Mouse (Mus musculus) neural tube, embryonic 13.5 days (tissue): Measurements from ENCODE around the gene Iqschfp. TPM values are rescaled to one million over a fixed set of nuclear protein-coding genes. Genes with fewer than 3 reads are reported as not detected.
A peak's percentile ranks its signal among the peaks of the same experiment; 100 is the strongest.

Source experiments
- ATAC-seq: fragments of 200-750 bp; cut with Nextera tagmentation; 2 replicates; pipeline ENCODE4 v1.8.0; 2017; ENCODE audit warnings: low read depth, mild to moderate bottlenecking, moderate TSS enrichment, moderate library complexity
- H3K27ac ChIP-seq: fragments of 300-500 bp; sonication (generic); replicated peaks from 2 replicates; pipeline ENCODE4 v1.5.1; 2015; ENCODE audit warnings: moderate library complexity, mild to moderate bottlenecking, inconsistent platforms
- H3K27me3 ChIP-seq: fragments of 300-500 bp; sonication (generic); 2 replicates; pipeline ENCODE4 v1.6.1; 2015; ENCODE audit warnings: mild to moderate bottlenecking, inconsistent platforms
- H3K36me3 ChIP-seq: fragments of 300-500 bp; sonication (generic); 2 replicates; pipeline ENCODE4 v1.6.1; 2015; ENCODE audit warnings: mild to moderate bottlenecking, inconsistent platforms
- H3K4me1 ChIP-seq: fragments of 300-500 bp; sonication (generic); replicated peaks from 2 replicates; pipeline ENCODE4 v1.6.1; 2015; ENCODE audit warnings: inconsistent platforms
- H3K4me2 ChIP-seq: fragments of 300-500 bp; sonication (generic); 2 replicates; pipeline ENCODE4 v1.6.1; 2015; ENCODE audit warnings: inconsistent platforms, mild to moderate bottlenecking, moderate library complexity
- H3K4me3 ChIP-seq: fragments of 300-500 bp; sonication (generic); 2 replicates; pipeline ENCODE4 v1.5.1; 2015; ENCODE audit warnings: mild to moderate bottlenecking, inconsistent platforms
- H3K9ac ChIP-seq: fragments of 300-500 bp; sonication (generic); 2 replicates; pipeline ENCODE4 v1.6.1; 2015; ENCODE audit warnings: moderate library complexity, mild to moderate bottlenecking, inconsistent platforms
- H3K9me3 ChIP-seq: fragments of 300-500 bp; sonication (generic); 2 replicates; pipeline ENCODE4 v1.6.1; 2016; ENCODE audit warnings: inconsistent platforms
- WGBS: fragments of 180-500 bp; shearing (Covaris S2); methylation state at CpG from one replicate; pipeline ENCODE4 v1.1.7; 2015; 5-methylcytosine and 5-hydroxymethylcytosine counted together
- polyA plus RNA-seq: library from polyadenylated mRNA; unstranded; fragments of >200 nt; fragmentation: Nextera tagmentation; extraction: Ambion mirVana; gene quantifications from 2 replicates; pipeline ENCODE4 v1.2.1, GENCODE M21; 2015

Gene Iqschfp
- polyA plus RNA-seq, 1 experiment from 2014 or later: 4.1 TPM

- 45% methylated on average over 8 of the region's 8 CpGs for WGBS
- H3K36me3 ChIP-seq: no peaks in the 10 kb centered on the region
- H3K27me3 ChIP-seq: no peaks in the 10 kb centered on the region
- peak overlapping the region; percentile 82 for H3K27ac ChIP-seq
- H3K4me1 ChIP-seq: peaks cover 79% of the 10 kb centered on the region
- H3K9ac ChIP-seq: peak overlapping the region; percentile 82
- peak overlapping the region; percentile 70 for H3K4me2 ChIP-seq
- ATAC-seq: no peak
- H3K9me3 ChIP-seq: no peaks in the 10 kb centered on the region
- H3K4me3 ChIP-seq: peak overlapping the region; percentile 52
Observed at GRCm38 (mm10) chr3:68574565-68574964, 682.5 kb downstream of the Iqschfp start.

GRCm38 (mm10) chr3:68575636-68576340 lies 683.8 kb downstream of the Iqschfp start:
- Histone ChIP-seq H3K27me3 (no peaks in the 10 kb centered on the region), H3K27ac (peak overlapping the region; percentile 82), H3K36me3 (no peaks in the 10 kb centered on the region), H3K4me1 (peaks cover 91% of the 10 kb centered on the region), H3K9ac (peak overlapping the region; percentile 10), H3K4me2 (peak overlapping the region; percentile 70), H3K9me3 (no peaks in the 10 kb centered on the region), H3K4me3 (peak overlapping the region; percentile 52; the same call in 1 of the 2 replicates)
- no peak for ATAC-seq
- WGBS: 57% methylated on average over 10 of the region's 10 CpGs

- H3K4me3 ChIP-seq: no peak overlapping the region
- H3K4me1 ChIP-seq: peaks cover 91% of the 10 kb centered on the region
- ATAC-seq: peak; percentile 41
- no peaks in the 10 kb centered on the region for H3K36me3 ChIP-seq
- H3K27ac ChIP-seq: peak overlapping the region; percentile 82
- peak overlapping the region; percentile 10 for H3K9ac ChIP-seq
- no peaks in the 10 kb centered on the region for H3K9me3 ChIP-seq
- H3K27me3 ChIP-seq: no peaks in the 10 kb centered on the region
- peak overlapping the region; percentile 70 for H3K4me2 ChIP-seq
- WGBS: 7% methylated on average over 7 of the region's 7 CpGs
Observed at GRCm38 (mm10) chr3:68576431-68576830, 684.4 kb downstream of the Iqschfp start.

GRCm38 (mm10) chr3:68576948-68577347 lies 684.9 kb downstream of the Iqschfp start:
- H3K36me3 ChIP-seq: no peaks in the 10 kb centered on the region
- ATAC-seq: no peak
- H3K27ac ChIP-seq: peak overlapping the region; percentile 82
- peaks cover 93% of the 10 kb centered on the region for H3K4me1 ChIP-seq
- no peak overlapping the region for H3K4me3 ChIP-seq
- peak overlapping the region; percentile 10 for H3K9ac ChIP-seq
- no peaks in the 10 kb centered on the region for H3K9me3 ChIP-seq
- H3K4me2 ChIP-seq: peak overlapping the region; percentile 70
- H3K27me3 ChIP-seq: no peaks in the 10 kb centered on the region
- 51% methylated on average over 5 of the region's 5 CpGs for WGBS

GRCm38 (mm10) chr3:68581591-68581990 lies 689.6 kb downstream of the Iqschfp start:
- no peak overlapping the region for H3K4me2 ChIP-seq
- H3K36me3 ChIP-seq: no peaks in the 10 kb centered on the region
- no peak overlapping the region for H3K4me3 ChIP-seq
- no peak for ATAC-seq
- H3K27me3 ChIP-seq: no peaks in the 10 kb centered on the region
- 62% methylated on average over 13 of the region's 13 CpGs for WGBS
- H3K9me3 ChIP-seq: no peaks in the 10 kb centered on the region
- H3K27ac ChIP-seq: peak overlapping the region; percentile 87
- no peak overlapping the region for H3K9ac ChIP-seq
- peaks cover 89% of the 10 kb centered on the region for H3K4me1 ChIP-seq

GRCm38 (mm10) chr3:68582103-68582740 lies 690.2 kb downstream of the Iqschfp start:
- Histone ChIP-seq H3K4me2 (peak overlapping the region; percentile 43), H3K36me3 (no peaks in the 10 kb centered on the region), H3K9ac (0 out of 2 replicates have a peak overlapping the region, but pooled peaks have one; percentile 48), H3K27ac (peak overlapping the region; percentile 87), H3K9me3 (no peaks in the 10 kb centered on the region), H3K4me1 (peaks cover 89% of the 10 kb centered on the region), H3K27me3 (no peaks in the 10 kb centered on the region), H3K4me3 (no peak overlapping the region)
- WGBS: 70% methylated on average over 12 of the region's 12 CpGs
- no peak for ATAC-seq

- H3K27ac ChIP-seq: peak overlapping the region; percentile 87
- no peak overlapping the region; the same call in 1 of the 2 replicates for H3K4me3 ChIP-seq
- H3K9ac ChIP-seq: peak overlapping the region; percentile 48
- 5% methylated on average over 14 of the region's 14 CpGs for WGBS
- H3K36me3 ChIP-seq: no peaks in the 10 kb centered on the region
- peaks cover 93% of the 10 kb centered on the region for H3K4me1 ChIP-seq
- peak overlapping the region; percentile 43 for H3K4me2 ChIP-seq
- ATAC-seq: no peak
- no peaks in the 10 kb centered on the region for H3K9me3 ChIP-seq
- H3K27me3 ChIP-seq: no peaks in the 10 kb centered on the region
Observed at GRCm38 (mm10) chr3:68583031-68583693, 691.1 kb downstream of the Iqschfp start.

- Histone ChIP-seq H3K4me3 (no peak overlapping the region), H3K4me1 (peaks cover 93% of the 10 kb centered on the region), H3K9ac (peak overlapping the region; percentile 53), H3K27ac (peak overlapping the region; percentile 87), H3K36me3 (no peaks in the 10 kb centered on the region), H3K9me3 (no peaks in the 10 kb centered on the region), H3K27me3 (no peaks in the 10 kb centered on the region), H3K4me2 (peak overlapping the region; percentile 43)
- peak; percentile 69 for ATAC-seq
- 22% methylated on average over 14 of the region's 14 CpGs for WGBS
Observed at GRCm38 (mm10) chr3:68583771-68584511, 691.9 kb downstream of the Iqschfp start.

- 0 out of 2 replicates have a peak overlapping the region, but pooled peaks have one; percentile 9 for H3K27ac ChIP-seq
- H3K36me3 ChIP-seq: no peaks in the 10 kb centered on the region
- no peak overlapping the region for H3K4me2 ChIP-seq
- H3K9ac ChIP-seq: no peak overlapping the region
- H3K27me3 ChIP-seq: no peaks in the 10 kb centered on the region
- H3K9me3 ChIP-seq: no peaks in the 10 kb centered on the region
- peaks cover 92% of the 10 kb centered on the region for H3K4me1 ChIP-seq
- 56% methylated on average over 4 of the region's 4 CpGs for WGBS
- no peak for ATAC-seq
- no peak overlapping the region for H3K4me3 ChIP-seq
Observed at GRCm38 (mm10) chr3:68585213-68585612, 693.2 kb downstream of the Iqschfp start.

- whole genome bisulfite sequencing: 21% methylated on average over 9 of the region's 9 CpGs
- no peak; the same call in 1 of the 2 replicates for ATAC-seq
- Histone ChIP-seq H3K4me2 (no peak overlapping the region), H3K4me3 (no peak overlapping the region), H3K27ac (peak overlapping the region; percentile 74), H3K9me3 (no peaks in the 10 kb centered on the region), H3K36me3 (no peaks in the 10 kb centered on the region), H3K27me3 (no peaks in the 10 kb centered on the region), H3K9ac (0 out of 2 replicates have a peak overlapping the region, but pooled peaks have one; percentile 18), H3K4me1 (peaks cover 95% of the 10 kb centered on the region)
Observed at GRCm38 (mm10) chr3:68586646-68587064, 694.6 kb downstream of the Iqschfp start.

- Histone ChIP-seq H3K9ac (no peak overlapping the region), H3K36me3 (no peaks in the 10 kb centered on the region), H3K27me3 (no peaks in the 10 kb centered on the region), H3K4me1 (peaks cover 95% of the 10 kb centered on the region), H3K27ac (peak overlapping the region; percentile 74), H3K9me3 (no peaks in the 10 kb centered on the region), H3K4me2 (no peak overlapping the region), H3K4me3 (no peak overlapping the region)
- ATAC-seq: peak; percentile 45
- WGBS: 29% methylated on average over 10 of the region's 10 CpGs
Observed at GRCm38 (mm10) chr3:68587567-68588245, 695.7 kb downstream of the Iqschfp start.
